8 mouse cellular contexts compared by ENCODE assay signal in genomic region chr19:22883744-22884317, GRCm38 (mm10).
A peak's percentile ranks its signal among the peaks of the same experiment; 100 is the strongest.
DNase-seq lines count a peak whose midpoint lies in the region; ATAC-seq and TF ChIP-seq lines count a peak whose summit lies in the region.

No protein-coding gene starts in this region.

- H3K4me3 ChIP-seq in testis, adult 2 months (ENCODE audit: control insufficient read depth, low read depth, low read length) = no peak overlapping the region
- peak overlapping the region; percentile 33 for H3K4me3 ChIP-seq in limb, embryonic 10.5 days
- 0 out of 2 replicates have a peak overlapping the region, but pooled peaks have one; percentile 17 for H3K4me3 ChIP-seq in midbrain, embryonic 16.5 days (ENCODE audit: low read depth, low read length)

- H3K27me3 ChIP-seq in testis, adult 2 months (ENCODE audit: control insufficient read depth, insufficient read depth, low read length) = no peaks in the 10 kb centered on the region
- H3K27me3 ChIP-seq in limb, embryonic 10.5 days (ENCODE audit: low read depth, poor library complexity, severe bottlenecking) = no peaks in the 10 kb centered on the region
- H3K27me3 ChIP-seq in midbrain, embryonic 16.5 days (ENCODE audit: control insufficient read depth, insufficient read depth, low read depth, low read length) = no peaks in the 10 kb centered on the region

- no peak overlapping the region for H3K9ac ChIP-seq in midbrain, embryonic 16.5 days (ENCODE audit: low read depth, low read length)

- WGBS in limb, embryonic 10.5 days = 26% methylated on average over 18 of the region's 18 CpGs
- 20% methylated on average over 18 of the region's 18 CpGs for WGBS in midbrain, embryonic 16.5 days

- H3K27ac ChIP-seq in testis, adult 2 months (ENCODE audit: control insufficient read depth, insufficient read depth, low read depth, low read length) = no peak overlapping the region
- H3K27ac ChIP-seq in limb, embryonic 10.5 days = no peak overlapping the region
- no peak overlapping the region for H3K27ac ChIP-seq in midbrain, embryonic 16.5 days (ENCODE audit: low read length)

- no peak for DNase-seq in testis, postnatal 10 days (ENCODE audit: low spot score)
- DNase-seq in embryo, embryonic 10 days (ENCODE audit: low spot score) = peak; percentile 85
- DNase-seq in heart, adult 18-20 months = peak; percentile 52 to 59
- peak; percentile 29 for DNase-seq in kidney, adult 18-20 months
- peak; percentile 49 for DNase-seq in limb, embryonic 10.5 days (ENCODE audit: low spot score)

- peak overlapping the region; percentile 51 for H3K4me2 ChIP-seq in midbrain, embryonic 16.5 days (ENCODE audit: low read length)

- ATAC-seq in midbrain, embryonic 16.5 days = peak; percentile 93
- no peak for ATAC-seq in activated CD4-positive, CD25-positive, alpha-beta regulatory T cell, adult 4 months

- H3K36me3 ChIP-seq in testis, adult 2 months (ENCODE audit: control insufficient read depth, insufficient read depth, low read length) = no peaks in the 10 kb centered on the region
- H3K36me3 ChIP-seq in limb, embryonic 10.5 days = no peaks in the 10 kb centered on the region
- H3K36me3 ChIP-seq in midbrain, embryonic 16.5 days (ENCODE audit: control insufficient read depth, insufficient read depth, low read length) = no peaks in the 10 kb centered on the region

- H3K4me1 ChIP-seq in testis, adult 2 months (ENCODE audit: control insufficient read depth, insufficient read depth, low read length) = no peaks in the 10 kb centered on the region
- peaks cover 6% of the 10 kb centered on the region for H3K4me1 ChIP-seq in limb, embryonic 10.5 days
- peaks cover 2% of the 10 kb centered on the region; the same call in 1 of the 2 replicates for H3K4me1 ChIP-seq in midbrain, embryonic 16.5 days (ENCODE audit: control insufficient read depth, insufficient read depth, low read length)

- no peaks in the 10 kb centered on the region for H3K9me3 ChIP-seq in limb, embryonic 10.5 days (replicated peaks)
- H3K9me3 ChIP-seq in midbrain, embryonic 16.5 days (replicated peaks; ENCODE audit: control insufficient read depth, low read length, poor library complexity, severe bottlenecking) = no peaks in the 10 kb centered on the region

- TF ChIP-seq CTCF in testis, adult 2 months (IDR thresholded peaks at IDR 0.05; ENCODE audit: control insufficient read depth, insufficient read depth, insufficient replicate concordance, low read depth, low read length) = peak; percentile 25; the same call in 1 of the 2 replicates

- TF ChIP-seq POLR2A in testis, adult 2 months (IDR thresholded peaks at IDR 0.05; ENCODE audit: control insufficient read depth, low read depth, low read length) = no peak
